Mouse (Mus musculus) forebrain, embryonic 16.5 days (tissue): Measurements from ENCODE around the gene Sprr2a1. TPM values are rescaled to one million over a fixed set of nuclear protein-coding genes. Genes with fewer than 3 reads are reported as not detected.
"Not testable (repeated sequence)": the region's sequence is repeated elsewhere in the genome, so short reads cannot be mapped to it uniquely, and the experiment has no call there.

Experiments
- ATAC-seq: fragments of 200-750 bp; cut with Nextera tagmentation; 2 replicates; pipeline ENCODE4 v1.8.0; 2017; ENCODE audit warnings: mild to moderate bottlenecking, moderate library complexity
- H3K27ac ChIP-seq: fragments of 300-500 bp; sonication (generic); 2 replicates; pipeline ENCODE4 v1.5.1; 2014; ENCODE audit warnings: low read length, control low read depth
- H3K27me3 ChIP-seq: fragments of 300-500 bp; sonication (generic); replicated peaks from 2 replicates; pipeline ENCODE4 v1.6.1; 2014; ENCODE audit warnings: low read length; ENCODE audit not compliant: control insufficient read depth, insufficient read depth
- H3K36me3 ChIP-seq: fragments of 300-500 bp; sonication (generic); 2 replicates; pipeline ENCODE4 v1.6.1; 2014; ENCODE audit not compliant: control insufficient read depth, insufficient read depth
- H3K4me1 ChIP-seq: fragments of 300-500 bp; sonication (generic); replicated peaks from 2 replicates; pipeline ENCODE4 v1.6.1; 2014; ENCODE audit warnings: low read length; ENCODE audit not compliant: control insufficient read depth, insufficient read depth
- H3K4me2 ChIP-seq: fragments of 300-500 bp; sonication (generic); 2 replicates; pipeline ENCODE4 v1.6.1; 2014; ENCODE audit warnings: mild to moderate bottlenecking, low read length, control low read depth
- H3K4me3 ChIP-seq: fragments of 300-500 bp; sonication (generic); replicated peaks from 2 replicates; pipeline ENCODE4 v1.5.1; 2014; ENCODE audit warnings: mild to moderate bottlenecking, low read length, control low read depth
- H3K9ac ChIP-seq: fragments of 300-500 bp; sonication (generic); replicated peaks from 2 replicates; pipeline ENCODE4 v1.6.1; 2014; ENCODE audit warnings: low read depth, low read length, control low read depth
- H3K9me3 ChIP-seq: fragments of 300-500 bp; sonication (generic); 2 replicates; pipeline ENCODE4 v1.6.1; 2016; ENCODE audit warnings: low read length; ENCODE audit not compliant: control insufficient read depth
- WGBS: fragments of 180-500 bp; shearing (Covaris S2); extraction: QIAGEN DNeasy Blood & Tissue Kit; methylation state at CpG from one replicate; pipeline ENCODE4 v1.1.7; 2014; 5-methylcytosine and 5-hydroxymethylcytosine counted together
- polyA plus RNA-seq: library from polyadenylated mRNA; unstranded; fragments of >200 nt; fragmentation: Nextera tagmentation; extraction: Ambion mirVana; gene quantifications from 2 replicates; pipeline ENCODE4 v1.2.1, GENCODE M21; 2015

Gene Sprr2a1
- polyA plus RNA-seq, 1 experiment from 2014 or later: not detected

- no CpG with 5 or more reads among the region's 2 CpGs for WGBS
These were observed 47.9 kb downstream of the Sprr2a1 start for GRCm38 (mm10) chr3:92263462-92263861.

More at GRCm38 (mm10) chr3:92263462-92263861, 47.9 kb downstream of the Sprr2a1 start:
- H3K4me3 ChIP-seq, ATAC-seq, H3K9me3 ChIP-seq, H3K4me2 ChIP-seq, H3K9ac ChIP-seq, H3K36me3 ChIP-seq, H3K4me1 ChIP-seq, H3K27me3 ChIP-seq, H3K27ac ChIP-seq: not testable (repeated sequence)

Other genes with a start within 250 kb of the Sprr2a1 start
- gene Pglyrp3, start 201.2 kb upstream of the Sprr2a1 start, polyA plus RNA-seq: not detected in 2 replicates
- gene Lor, start 132.7 kb upstream of the Sprr2a1 start, polyA plus RNA-seq: 2.3 and 2.7 TPM in 2 replicates
- not detected in 2 replicates for gene Prr9, start 91.9 kb upstream of the Sprr2a1 start, polyA plus RNA-seq
- not detected in 2 replicates for gene Lelp1, start 73.1 kb upstream of the Sprr2a1 start, polyA plus RNA-seq
- not detected in 2 replicates for gene Sprr2a2, start 121 bp downstream of the Sprr2a1 start, polyA plus RNA-seq
- gene Sprr2a3, start 69.6 kb downstream of the Sprr2a1 start, polyA plus RNA-seq: not detected in 2 replicates
- gene Sprr2b, start 100.8 kb downstream of the Sprr2a1 start, polyA plus RNA-seq: not detected in 2 replicates
- not detected in 2 replicates for gene Sprr2d, start 123.3 kb downstream of the Sprr2a1 start, polyA plus RNA-seq
- not detected in 2 replicates for gene Sprr2e, start 136.3 kb downstream of the Sprr2a1 start, polyA plus RNA-seq
- gene Sprr2f, start 149.4 kb downstream of the Sprr2a1 start, polyA plus RNA-seq: not detected in 2 replicates
- not detected in 2 replicates for gene Sprr2h, start 169.9 kb downstream of the Sprr2a1 start, polyA plus RNA-seq
- not detected in 2 replicates for gene Sprr2i, start 192.2 kb downstream of the Sprr2a1 start, polyA plus RNA-seq
- not detected in 2 replicates for gene Sprr2j-ps, start 202.3 kb downstream of the Sprr2a1 start, polyA plus RNA-seq
- gene Gm9774, start 213.6 kb downstream of the Sprr2a1 start, polyA plus RNA-seq: 5.5 and 9.6 TPM in 2 replicates
- not detected in 2 replicates for gene Sprr2k, start 216.8 kb downstream of the Sprr2a1 start, polyA plus RNA-seq
- not detected in 2 replicates for gene Sprr1b, start 223.0 kb downstream of the Sprr2a1 start, polyA plus RNA-seq
- gene Sprr3, start 242.9 kb downstream of the Sprr2a1 start, polyA plus RNA-seq: not detected in 2 replicates